Mouse (Mus musculus): ENCODE measurements around the gene Inpp5d. TPM values are rescaled to one million over a fixed set of nuclear protein-coding genes. Genes with fewer than 3 reads are reported as not detected.

Inpp5d gene
- polyA plus RNA-seq, 1 experiment from 2014 or later = 14.2 TPM

DNA sequence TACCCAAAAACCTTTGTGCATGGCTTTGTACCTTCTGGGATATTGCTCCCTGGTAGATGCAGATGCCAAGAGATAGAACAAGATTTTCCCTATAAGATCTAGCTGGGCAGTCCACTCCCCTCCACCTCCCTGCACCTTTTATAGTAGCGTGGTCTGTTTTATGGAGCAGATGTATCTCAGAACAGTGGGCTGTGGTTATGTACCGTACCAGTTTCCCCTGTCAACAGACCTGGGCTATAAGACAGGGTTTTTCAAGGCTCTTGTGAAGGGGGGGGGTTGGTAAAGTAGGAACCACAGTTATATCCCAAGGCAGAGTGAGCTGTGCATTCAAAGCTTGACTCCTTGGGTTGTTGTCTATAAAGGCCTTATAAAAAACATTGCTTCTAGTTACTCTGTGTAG is 38.4 kb downstream of the Inpp5d start:
- Histone ChIP-seq H3K27me3 (ENCODE audit: control insufficient read depth, insufficient read depth, low read depth, low read length) (no peaks in the 10 kb centered on the region), H3K27ac (ENCODE audit: low read length) (peak overlapping the region; percentile 12; the same call in 1 of the 2 replicates), H3K4me1 (ENCODE audit: control insufficient read depth, low read depth, low read length) (peaks cover 12% of the 10 kb centered on the region), H3K4me2 (ENCODE audit: low read depth, low read length) (no peak overlapping the region), H3K9ac (ENCODE audit: low read depth, low read length) (no peak overlapping the region), H3K4me3 (ENCODE audit: low read depth, low read length) (no peak overlapping the region), H3K9me3 (replicated peaks; ENCODE audit: control insufficient read depth, low read length) (no peaks in the 10 kb centered on the region), H3K36me3 (ENCODE audit: control insufficient read depth, insufficient read depth) (no peaks in the 10 kb centered on the region)
- no peak for ATAC-seq (ENCODE audit: low read depth)
- WGBS (ENCODE audit: insufficient replicate concordance) = 60% methylated on average over 2 of the region's 2 CpGs

DNA sequence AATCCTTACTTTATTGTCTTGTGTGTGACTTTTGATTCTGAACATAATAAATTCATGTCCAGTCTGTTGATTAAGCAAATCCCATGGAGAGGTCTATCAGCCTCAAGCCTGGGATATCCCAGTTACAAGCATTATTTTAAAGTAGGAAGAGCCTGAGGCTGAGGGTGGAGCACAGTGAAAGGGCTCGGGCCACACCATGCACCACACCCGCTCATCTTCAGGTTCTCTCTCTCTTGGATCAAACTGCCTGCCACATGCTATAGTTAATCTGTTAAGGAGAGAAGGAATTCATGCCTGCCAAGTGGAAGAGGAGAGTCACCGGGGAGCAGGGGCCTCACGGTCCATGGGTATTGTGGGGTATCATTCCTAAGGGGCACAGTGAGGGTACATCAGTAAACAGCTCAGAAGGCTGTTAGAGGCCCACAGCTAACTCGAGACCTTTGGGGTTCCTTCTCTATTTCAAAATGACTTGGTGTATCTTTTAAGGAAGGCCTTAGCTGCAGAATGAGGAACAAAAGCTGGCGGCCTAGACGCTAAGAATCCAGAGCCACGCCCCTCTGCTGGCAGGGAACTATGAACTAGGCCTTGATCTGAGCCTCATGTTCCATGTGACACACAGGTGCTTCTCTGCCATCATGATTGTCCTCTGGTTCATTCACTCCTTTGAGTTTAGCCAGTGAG is 39.0 kb downstream of the Inpp5d start:
- Histone ChIP-seq H3K27ac (ENCODE audit: low read length) (peak overlapping the region; percentile 60), H3K4me2 (ENCODE audit: low read depth, low read length) (no peak overlapping the region), H3K4me1 (ENCODE audit: control insufficient read depth, low read depth, low read length) (peaks cover 12% of the 10 kb centered on the region), H3K9ac (ENCODE audit: low read depth, low read length) (no peak overlapping the region), H3K9me3 (replicated peaks; ENCODE audit: control insufficient read depth, low read length) (peaks cover 3% of the 10 kb centered on the region), H3K27me3 (ENCODE audit: control insufficient read depth, insufficient read depth, low read depth, low read length) (no peaks in the 10 kb centered on the region), H3K4me3 (ENCODE audit: low read depth, low read length) (no peak overlapping the region), H3K36me3 (ENCODE audit: control insufficient read depth, insufficient read depth) (no peaks in the 10 kb centered on the region)
- WGBS (ENCODE audit: insufficient replicate concordance) = 33% methylated on average over 8 of the region's 8 CpGs
- ATAC-seq (ENCODE audit: low read depth) = peak; percentile 23; the same call in 1 of the 2 replicates

DNA sequence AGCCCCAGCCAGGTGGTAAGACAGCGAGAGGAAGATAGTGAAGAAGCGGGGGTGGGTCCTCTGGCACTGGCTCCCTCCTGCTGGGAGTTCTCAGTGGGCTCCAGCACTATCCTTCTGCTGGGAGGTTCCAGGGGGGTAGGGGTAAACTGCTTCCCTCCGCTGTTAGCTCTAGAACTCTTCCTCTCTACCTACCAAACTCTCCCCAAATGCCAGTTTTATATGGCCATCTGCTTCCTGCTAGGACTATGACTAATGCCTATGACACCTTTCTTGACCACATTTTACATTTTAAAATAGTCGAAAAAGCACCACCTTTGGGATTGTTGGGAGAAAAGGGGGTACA is 39.5 kb downstream of the Inpp5d start:
- no peaks in the 10 kb centered on the region for H3K27me3 ChIP-seq (ENCODE audit: control insufficient read depth, insufficient read depth, low read depth, low read length)
- H3K36me3 ChIP-seq (ENCODE audit: control insufficient read depth, insufficient read depth) = no peaks in the 10 kb centered on the region
- H3K4me3 ChIP-seq (ENCODE audit: low read depth, low read length) = no peak overlapping the region
- ATAC-seq (ENCODE audit: low read depth) = no peak
- 55% methylated on average over 4 of the region's 4 CpGs for WGBS (ENCODE audit: insufficient replicate concordance)
- H3K9ac ChIP-seq (ENCODE audit: low read depth, low read length) = no peak overlapping the region
- H3K4me2 ChIP-seq (ENCODE audit: low read depth, low read length) = no peak overlapping the region
- peaks cover 3% of the 10 kb centered on the region for H3K9me3 ChIP-seq (replicated peaks; ENCODE audit: control insufficient read depth, low read length)
- H3K27ac ChIP-seq (ENCODE audit: low read length) = no peak overlapping the region
- H3K4me1 ChIP-seq (ENCODE audit: control insufficient read depth, low read depth, low read length) = peaks cover 12% of the 10 kb centered on the region

DNA sequence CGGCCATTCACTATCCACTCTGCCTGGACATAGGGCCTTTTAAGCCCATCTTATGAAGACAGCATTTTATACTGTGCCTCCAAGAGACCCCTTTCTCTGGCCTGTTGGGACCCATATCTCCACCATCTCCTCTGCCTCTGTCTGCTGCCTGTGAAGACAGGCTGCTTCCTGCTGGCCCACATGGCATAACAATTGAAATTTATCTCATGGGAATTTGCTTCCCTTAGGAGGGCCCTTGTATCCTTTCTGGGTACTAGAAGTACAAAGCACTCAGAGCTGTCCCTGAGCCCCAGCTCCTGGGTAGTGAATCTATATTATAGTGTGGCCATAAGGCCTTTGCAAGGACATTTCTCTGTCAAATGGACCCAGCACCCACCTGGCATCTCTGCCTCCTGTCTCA is 40.6 kb downstream of the Inpp5d start:
- H3K4me1 ChIP-seq (ENCODE audit: control insufficient read depth, low read depth, low read length) = peaks cover 12% of the 10 kb centered on the region
- no peak overlapping the region for H3K9ac ChIP-seq (ENCODE audit: low read depth, low read length)
- H3K4me3 ChIP-seq (ENCODE audit: low read depth, low read length) = no peak overlapping the region
- peaks cover 3% of the 10 kb centered on the region for H3K9me3 ChIP-seq (replicated peaks; ENCODE audit: control insufficient read depth, low read length)
- no peaks in the 10 kb centered on the region for H3K36me3 ChIP-seq (ENCODE audit: control insufficient read depth, insufficient read depth)
- H3K4me2 ChIP-seq (ENCODE audit: low read depth, low read length) = no peak overlapping the region
- H3K27me3 ChIP-seq (ENCODE audit: control insufficient read depth, insufficient read depth, low read depth, low read length) = no peaks in the 10 kb centered on the region
- H3K27ac ChIP-seq (ENCODE audit: low read length) = no peak overlapping the region
- ATAC-seq (ENCODE audit: low read depth) = no peak
- 52% methylated on average over 1 of the region's 1 CpGs for WGBS (ENCODE audit: insufficient replicate concordance)

DNA sequence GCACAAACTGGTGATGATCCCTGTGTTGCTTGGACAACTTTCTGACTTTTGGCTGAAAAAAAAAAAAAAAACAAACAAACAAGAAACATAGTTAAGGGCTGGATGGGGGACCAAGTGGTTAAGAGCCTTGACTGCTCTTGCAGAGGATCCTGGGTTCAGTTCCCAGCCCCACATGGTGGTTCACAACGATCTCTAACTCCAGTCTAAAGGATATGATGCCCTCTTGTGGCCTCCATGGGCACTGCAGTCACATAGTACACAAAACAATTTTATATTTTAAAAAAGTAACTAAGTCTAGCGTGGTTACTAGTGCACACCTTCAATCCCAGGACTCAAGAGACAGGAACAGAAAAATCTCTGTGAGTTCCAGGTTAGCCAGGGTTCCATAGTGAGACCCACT is 43.9 kb downstream of the Inpp5d start:
- Histone ChIP-seq H3K36me3 (ENCODE audit: control insufficient read depth, insufficient read depth) (no peaks in the 10 kb centered on the region), H3K4me2 (ENCODE audit: low read depth, low read length) (no peak overlapping the region), H3K9me3 (replicated peaks; ENCODE audit: control insufficient read depth, low read length) (peaks cover 3% of the 10 kb centered on the region), H3K4me3 (ENCODE audit: low read depth, low read length) (no peak overlapping the region), H3K27me3 (ENCODE audit: control insufficient read depth, insufficient read depth, low read depth, low read length) (no peaks in the 10 kb centered on the region), H3K9ac (ENCODE audit: low read depth, low read length) (no peak overlapping the region), H3K4me1 (ENCODE audit: control insufficient read depth, low read depth, low read length) (peaks cover 6% of the 10 kb centered on the region), H3K27ac (ENCODE audit: low read length) (no peak overlapping the region)
- 72% methylated on average over 2 of the region's 2 CpGs for WGBS (ENCODE audit: insufficient replicate concordance)
- ATAC-seq (ENCODE audit: low read depth) = no peak

DNA sequence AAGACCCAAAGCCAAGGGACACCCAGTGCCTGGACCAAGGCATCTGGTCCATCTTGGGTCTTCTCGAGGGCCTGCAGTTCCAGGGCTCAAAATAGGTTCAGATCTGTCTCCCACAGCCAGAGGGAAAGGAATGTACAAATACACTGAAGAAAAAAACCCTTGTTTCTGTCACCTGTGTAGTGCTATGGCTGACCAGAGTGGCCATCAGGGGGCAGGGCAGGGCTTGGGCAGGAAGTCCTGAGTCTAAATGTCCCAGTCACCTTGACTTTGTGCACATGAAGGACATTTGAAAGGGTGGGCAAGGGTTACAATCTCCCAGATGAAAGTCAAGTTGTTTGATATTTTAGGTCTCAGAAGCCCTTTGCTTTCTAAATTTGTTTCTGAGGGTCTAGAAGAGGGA is 46.9 kb downstream of the Inpp5d start:
- H3K9ac ChIP-seq (ENCODE audit: low read depth, low read length) = no peak overlapping the region
- WGBS (ENCODE audit: insufficient replicate concordance) = 42% methylated on average over 1 of the region's 1 CpGs
- no peak overlapping the region for H3K27ac ChIP-seq (ENCODE audit: low read length)
- peaks cover 3% of the 10 kb centered on the region for H3K9me3 ChIP-seq (replicated peaks; ENCODE audit: control insufficient read depth, low read length)
- H3K4me3 ChIP-seq (ENCODE audit: low read depth, low read length) = no peak overlapping the region
- no peak overlapping the region for H3K4me2 ChIP-seq (ENCODE audit: low read depth, low read length)
- no peaks in the 10 kb centered on the region for H3K27me3 ChIP-seq (ENCODE audit: control insufficient read depth, insufficient read depth, low read depth, low read length)
- H3K36me3 ChIP-seq (ENCODE audit: control insufficient read depth, insufficient read depth) = no peaks in the 10 kb centered on the region
- H3K4me1 ChIP-seq (ENCODE audit: control insufficient read depth, low read depth, low read length) = no peaks in the 10 kb centered on the region
- 0 out of 2 replicates have a peak, but pooled peaks have one; percentile 30 for ATAC-seq (ENCODE audit: low read depth)

DNA sequence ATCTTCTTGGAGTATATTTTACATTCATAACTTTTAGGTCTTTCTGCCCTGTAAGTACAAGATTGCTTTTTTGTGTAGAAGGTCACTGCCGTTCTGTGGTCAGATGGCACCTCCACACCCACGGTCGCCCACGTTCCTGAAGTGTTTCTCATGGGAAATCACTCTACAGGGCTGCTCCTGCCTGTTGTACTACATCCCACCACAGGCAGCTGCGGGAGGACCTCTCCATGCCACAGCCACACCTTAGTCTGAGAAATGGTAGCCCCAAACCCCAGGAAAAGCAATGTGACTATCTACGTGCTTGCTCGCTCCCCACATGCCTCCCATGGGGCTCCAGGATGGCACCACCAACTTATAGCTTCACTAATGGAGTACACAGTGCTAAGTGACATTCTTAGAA is 48.2 kb downstream of the Inpp5d start:
- Histone ChIP-seq H3K27me3 (ENCODE audit: control insufficient read depth, insufficient read depth, low read depth, low read length) (no peaks in the 10 kb centered on the region), H3K36me3 (ENCODE audit: control insufficient read depth, insufficient read depth) (no peaks in the 10 kb centered on the region)
- 82% methylated on average over 7 of the region's 7 CpGs for WGBS (ENCODE audit: insufficient replicate concordance)

DNA sequence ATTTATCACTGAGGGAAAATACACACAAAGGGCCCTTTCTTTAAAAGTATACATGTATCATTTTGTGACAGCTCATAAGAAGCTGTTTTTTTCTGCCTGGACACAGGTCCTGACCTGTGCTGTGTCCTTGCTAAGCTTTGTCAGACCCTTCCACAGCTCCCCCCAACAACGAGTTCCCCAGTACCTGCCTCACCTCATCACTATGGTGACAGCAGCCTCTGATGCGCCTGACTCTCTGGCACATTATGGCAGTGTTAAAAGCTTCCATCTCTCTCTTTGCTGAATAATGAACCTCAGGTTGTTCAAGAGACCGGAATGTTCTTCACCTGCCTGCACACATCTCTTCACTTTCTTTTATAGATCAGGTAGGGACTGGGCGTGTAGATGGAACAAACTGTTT is 51.4 kb downstream of the Inpp5d start:
- H3K27ac ChIP-seq (ENCODE audit: low read length) = no peak overlapping the region
- H3K9me3 ChIP-seq (replicated peaks; ENCODE audit: control insufficient read depth, low read length) = no peaks in the 10 kb centered on the region
- H3K4me3 ChIP-seq (ENCODE audit: low read depth, low read length) = no peak overlapping the region
- H3K4me2 ChIP-seq (ENCODE audit: low read depth, low read length) = no peak overlapping the region
- 70% methylated on average over 4 of the region's 4 CpGs for WGBS (ENCODE audit: insufficient replicate concordance)
- ATAC-seq (ENCODE audit: low read depth) = no peak
- H3K9ac ChIP-seq (ENCODE audit: low read depth, low read length) = no peak overlapping the region
- no peaks in the 10 kb centered on the region for H3K4me1 ChIP-seq (ENCODE audit: control insufficient read depth, low read depth, low read length)
- no peaks in the 10 kb centered on the region for H3K36me3 ChIP-seq (ENCODE audit: control insufficient read depth, insufficient read depth)
- no peaks in the 10 kb centered on the region for H3K27me3 ChIP-seq (ENCODE audit: control insufficient read depth, insufficient read depth, low read depth, low read length)

More for the DNA sequence above, 48.2 kb downstream of the Inpp5d start:
- no peak overlapping the region for H3K27ac ChIP-seq (ENCODE audit: low read length)
- ATAC-seq (ENCODE audit: low read depth) = no peak
- H3K4me2 ChIP-seq (ENCODE audit: low read depth, low read length) = no peak overlapping the region
- H3K4me3 ChIP-seq (ENCODE audit: low read depth, low read length) = no peak overlapping the region
- no peak overlapping the region for H3K9ac ChIP-seq (ENCODE audit: low read depth, low read length)
- peaks cover 3% of the 10 kb centered on the region for H3K9me3 ChIP-seq (replicated peaks; ENCODE audit: control insufficient read depth, low read length)
- H3K4me1 ChIP-seq (ENCODE audit: control insufficient read depth, low read depth, low read length) = no peaks in the 10 kb centered on the region

DNA sequence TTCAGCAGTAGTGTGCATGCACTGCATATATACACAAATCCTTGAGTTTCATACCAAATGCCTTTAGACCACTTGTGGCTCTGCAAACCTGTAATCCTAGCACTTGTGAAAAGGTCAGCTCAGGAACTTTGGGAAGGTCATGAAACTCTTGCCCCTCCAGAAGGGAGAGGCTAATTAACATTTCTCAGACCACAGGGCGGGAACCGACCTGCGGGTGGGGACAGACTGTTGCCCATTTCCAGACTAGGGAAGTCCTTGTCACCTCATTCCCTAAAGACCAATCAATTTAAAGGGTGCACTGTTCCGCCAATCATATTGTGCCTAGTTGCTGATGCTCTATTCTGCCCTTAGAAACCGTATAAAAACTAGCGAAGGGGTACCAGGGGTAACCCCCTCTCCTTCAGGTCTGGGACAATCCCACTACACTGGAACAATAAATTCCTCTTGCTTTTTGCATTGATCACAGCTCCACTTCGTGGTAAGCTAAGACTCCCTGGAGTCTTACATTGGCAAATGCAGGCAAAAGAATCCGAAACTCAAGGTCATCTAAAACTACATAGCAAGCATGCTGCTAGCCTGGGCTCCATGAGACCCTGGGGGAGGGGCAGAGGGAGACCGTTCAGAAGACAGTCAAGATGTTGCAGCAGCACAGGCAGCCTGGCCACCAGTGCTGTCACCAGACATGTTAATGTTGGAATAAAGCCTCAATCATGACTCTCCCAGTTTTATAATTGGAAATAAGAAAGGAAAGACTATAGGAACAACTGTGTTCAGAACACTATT is 53.9 kb downstream of the Inpp5d start:
- H3K9ac ChIP-seq (ENCODE audit: low read depth, low read length) = no peak overlapping the region
- 67% methylated on average over 9 of the region's 9 CpGs for WGBS (ENCODE audit: insufficient replicate concordance)
- H3K4me1 ChIP-seq (ENCODE audit: control insufficient read depth, low read depth, low read length) = no peaks in the 10 kb centered on the region
- no peaks in the 10 kb centered on the region for H3K9me3 ChIP-seq (replicated peaks; ENCODE audit: control insufficient read depth, low read length)
- no peaks in the 10 kb centered on the region for H3K36me3 ChIP-seq (ENCODE audit: control insufficient read depth, insufficient read depth)
- no peaks in the 10 kb centered on the region for H3K27me3 ChIP-seq (ENCODE audit: control insufficient read depth, insufficient read depth, low read depth, low read length)
- no peak overlapping the region for H3K4me2 ChIP-seq (ENCODE audit: low read depth, low read length)
- ATAC-seq (ENCODE audit: low read depth) = no peak
- H3K4me3 ChIP-seq (ENCODE audit: low read depth, low read length) = no peak overlapping the region
- no peak overlapping the region for H3K27ac ChIP-seq (ENCODE audit: low read length)

All from liver, embryonic 16.5 days (tissue).